Mouse (Mus musculus) heart, postnatal 0 days (tissue): Measurements from ENCODE around the gene Pclo.

Experiments
- CTCF ChIP-seq: IDR thresholded peaks from 2 replicates; pipeline ENCODE4 v1.5.1; 2016; ENCODE audit warnings: antibody characterized with exemption, control low read depth, low read depth
- EP300 ChIP-seq: IDR thresholded peaks from 2 replicates; pipeline ENCODE4 v1.6.1; 2016; ENCODE audit warnings: antibody characterized with exemption, low read depth

GRCm38 (mm10) chr5:14595426-14596013 lies 80.8 kb downstream of the Pclo start:
- TF ChIP-seq EP300 (no peak), CTCF (no peak)
